Mouse (Mus musculus): ENCODE data around the gene Irs1. TPM values are rescaled to one million over a fixed set of nuclear protein-coding genes. Genes with fewer than 3 reads are reported as not detected.
A peak's percentile ranks its signal among the peaks of the same experiment; 100 is the strongest.

Irs1 gene
- total RNA-seq (2014; rRNA removed; ENCODE audit: low replicate concordance): 40.0 and 66.6 TPM in 2 replicates
- polyA plus RNA-seq (2015; fragmentation: Nextera tagmentation; extraction: Ambion mirVana): 4.4 and 4.7 TPM in 2 replicates

DNA sequence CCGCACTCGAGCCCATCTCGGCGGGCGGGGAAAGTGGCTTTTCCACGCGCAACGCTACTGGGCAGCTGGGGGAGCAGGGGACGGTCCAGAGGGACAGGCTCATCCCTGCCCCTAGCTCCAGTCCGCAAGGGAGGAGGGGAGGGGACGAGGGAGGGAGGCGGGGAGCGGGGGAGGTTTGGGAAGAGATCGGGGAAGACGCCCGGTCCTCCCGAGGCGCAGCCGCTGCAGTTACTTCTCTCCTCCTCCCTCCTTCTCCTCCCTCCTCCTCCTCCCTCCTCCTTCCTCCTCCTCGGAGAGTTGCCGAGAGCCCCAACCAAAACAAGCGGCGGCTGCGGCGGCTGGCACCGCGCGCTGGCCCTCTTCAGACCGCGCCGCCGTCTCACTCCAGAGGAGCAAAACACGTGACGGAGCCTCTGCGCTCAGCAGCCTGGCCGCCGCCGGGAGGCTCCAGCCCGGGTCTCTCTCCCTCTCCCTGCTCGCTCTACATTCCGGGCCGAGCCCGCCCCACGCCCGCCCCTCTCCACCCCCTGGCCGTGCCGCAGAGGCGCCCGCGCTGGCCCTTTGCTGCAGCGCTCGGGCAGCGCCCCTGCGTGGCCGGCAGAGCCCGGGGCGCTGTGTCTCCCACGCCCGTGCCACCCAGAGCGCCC is at the start of gene Irs1:
Gene Irs1, minus strand, starts transcription at position 266 of the 647 bp plus-strand sequence.
- H3K27ac ChIP-seq (ENCODE audit: low read depth): peak within 1 kb of the TSS; percentile 95
- peak within 1 kb of the TSS; percentile 90 for H3K4me2 ChIP-seq (ENCODE audit: low read depth, low read length)
- under 1% methylated on average over 43 of the region's 60 CpGs for WGBS
- no peaks in the 10 kb centered on the region for H3K36me3 ChIP-seq (replicated peaks; ENCODE audit: control insufficient read depth, insufficient read depth, low read length)
- peak within 1 kb of the TSS; percentile 78 for H3K4me3 ChIP-seq (ENCODE audit: low read depth, low read length)
- peak within 1 kb of the TSS; percentile 80 for H3K9ac ChIP-seq (replicated peaks; ENCODE audit: low read depth, low read length)
- peaks cover 19% of the 10 kb centered on the region; the same call in 1 of the 2 replicates for H3K4me1 ChIP-seq (ENCODE audit: control insufficient read depth, insufficient read depth)
- ATAC-seq (ENCODE audit: insufficient read depth, low read depth) (peak; percentile 90), DNase-seq (ENCODE audit: low spot score) (peak; percentile 90)
- TF ChIP-seq CTCF (IDR thresholded peaks at IDR 0.05; ENCODE audit: low read depth) (peak; percentile 56), EP300 (IDR thresholded peaks at IDR 0.05; ENCODE audit: low read depth) (peak; percentile 44; the same call in 1 of the 2 replicates)
- H3K27me3 ChIP-seq (ENCODE audit: control insufficient read depth, insufficient read depth, low read length): peaks cover 9% of the 10 kb centered on the region
- H3K9me3 ChIP-seq (replicated peaks; ENCODE audit: control insufficient read depth, low read length): no peaks in the 10 kb centered on the region

GRCm38 (mm10) chr1:82334506-82334905 is 43.3 kb upstream of the Irs1 start:
- TF ChIP-seq CTCF (IDR thresholded peaks at IDR 0.05; ENCODE audit: low read depth) (no peak), EP300 (IDR thresholded peaks at IDR 0.05; ENCODE audit: low read depth) (no peak)

GRCm38 (mm10) chr1:82329954-82330247 is 38.7 kb upstream of the Irs1 start:
- no peak for ATAC-seq (ENCODE audit: insufficient read depth, low read depth)
- H3K27me3 ChIP-seq (ENCODE audit: control insufficient read depth, insufficient read depth, low read length): no peaks in the 10 kb centered on the region
- no peaks in the 10 kb centered on the region for H3K4me1 ChIP-seq (ENCODE audit: control insufficient read depth, insufficient read depth)
- no peaks in the 10 kb centered on the region; the same call in 1 of the 2 replicates for H3K9me3 ChIP-seq (replicated peaks; ENCODE audit: control insufficient read depth, low read length)
- no peak overlapping the region for H3K9ac ChIP-seq (replicated peaks; ENCODE audit: low read depth, low read length)
- no peaks in the 10 kb centered on the region for H3K36me3 ChIP-seq (replicated peaks; ENCODE audit: control insufficient read depth, insufficient read depth, low read length)
- DNase-seq (ENCODE audit: low spot score): no peak
- H3K27ac ChIP-seq (ENCODE audit: low read depth): no peak overlapping the region
- TF ChIP-seq CTCF (IDR thresholded peaks at IDR 0.05; ENCODE audit: low read depth) (no peak), EP300 (IDR thresholded peaks at IDR 0.05; ENCODE audit: low read depth) (no peak)
- H3K4me3 ChIP-seq (ENCODE audit: low read depth, low read length): no peak overlapping the region
- no peak overlapping the region for H3K4me2 ChIP-seq (ENCODE audit: low read depth, low read length)

More at GRCm38 (mm10) chr1:82334506-82334905, 43.3 kb upstream of the Irs1 start:
- Histone ChIP-seq H3K9ac (replicated peaks; ENCODE audit: low read depth, low read length) (no peak overlapping the region), H3K4me2 (ENCODE audit: low read depth, low read length) (no peak overlapping the region), H3K27me3 (ENCODE audit: control insufficient read depth, insufficient read depth, low read length) (no peaks in the 10 kb centered on the region), H3K9me3 (replicated peaks; ENCODE audit: control insufficient read depth, low read length) (no peaks in the 10 kb centered on the region), H3K36me3 (replicated peaks; ENCODE audit: control insufficient read depth, insufficient read depth, low read length) (no peaks in the 10 kb centered on the region), H3K27ac (ENCODE audit: low read depth) (no peak overlapping the region), H3K4me1 (ENCODE audit: control insufficient read depth, insufficient read depth) (no peaks in the 10 kb centered on the region), H3K4me3 (ENCODE audit: low read depth, low read length) (no peak overlapping the region)
- no peak for ATAC-seq (ENCODE audit: insufficient read depth, low read depth)
- no peak for DNase-seq (ENCODE audit: low spot score)
- 76% methylated on average over 3 of the region's 3 CpGs for WGBS

- WGBS: 72% methylated on average over 4 of the region's 4 CpGs
Measured at GRCm38 (mm10) chr1:82329237-82329953, 38.2 kb upstream of the Irs1 start.

DNA sequence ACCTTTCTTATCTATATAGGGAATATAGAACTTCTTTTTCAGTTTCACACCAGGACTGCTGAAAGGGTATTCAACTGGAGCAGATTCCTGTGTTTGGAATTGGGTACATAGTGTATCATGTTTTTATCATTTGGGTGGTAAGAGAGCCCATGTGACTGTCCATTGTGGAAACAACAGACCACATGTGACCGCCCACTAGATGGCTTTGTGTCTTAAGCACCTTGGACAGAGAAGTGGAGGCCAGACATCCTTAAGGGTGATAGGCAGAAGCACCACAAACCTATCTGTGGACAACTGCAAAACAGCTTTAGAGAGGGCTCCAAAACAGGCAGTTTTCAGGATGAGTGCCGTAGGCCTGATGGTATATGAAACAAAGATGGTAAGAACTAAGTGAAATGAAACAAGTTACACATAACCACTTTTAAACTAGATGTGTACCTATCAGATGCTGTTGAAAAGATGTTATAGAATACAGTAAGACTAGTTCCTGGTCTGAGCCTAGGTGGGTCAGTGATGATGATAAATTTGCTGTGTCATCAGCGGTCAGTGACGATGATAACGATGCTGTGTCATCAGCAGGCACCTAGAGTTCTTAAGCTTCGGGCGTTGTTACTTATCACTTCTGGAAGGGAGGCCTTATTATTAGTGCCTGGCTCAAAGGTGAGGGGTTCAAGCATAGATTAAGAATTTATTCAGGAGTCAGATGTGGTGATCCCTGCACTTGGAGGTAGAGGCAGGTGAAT is 37.0 kb upstream of the Irs1 start:
- Histone ChIP-seq H3K36me3 (replicated peaks; ENCODE audit: control insufficient read depth, insufficient read depth, low read length) (no peaks in the 10 kb centered on the region), H3K27ac (ENCODE audit: low read depth) (no peak overlapping the region), H3K4me1 (ENCODE audit: control insufficient read depth, insufficient read depth) (peaks cover 7% of the 10 kb centered on the region; the same call in 1 of the 2 replicates), H3K9me3 (replicated peaks; ENCODE audit: control insufficient read depth, low read length) (no peaks in the 10 kb centered on the region; the same call in 1 of the 2 replicates), H3K27me3 (ENCODE audit: control insufficient read depth, insufficient read depth, low read length) (no peaks in the 10 kb centered on the region), H3K9ac (replicated peaks; ENCODE audit: low read depth, low read length) (no peak overlapping the region), H3K4me3 (ENCODE audit: low read depth, low read length) (no peak overlapping the region), H3K4me2 (ENCODE audit: low read depth, low read length) (no peak overlapping the region)
- no peak for ATAC-seq (ENCODE audit: insufficient read depth, low read depth)
- WGBS: 84% methylated on average over 7 of the region's 7 CpGs
- TF ChIP-seq CTCF (IDR thresholded peaks at IDR 0.05; ENCODE audit: low read depth) (no peak), EP300 (IDR thresholded peaks at IDR 0.05; ENCODE audit: low read depth) (no peak)
- DNase-seq (ENCODE audit: low spot score): no peak

More at GRCm38 (mm10) chr1:82329237-82329953, 38.2 kb upstream of the Irs1 start:
- Histone ChIP-seq H3K4me2 (ENCODE audit: low read depth, low read length) (no peak overlapping the region), H3K4me1 (ENCODE audit: control insufficient read depth, insufficient read depth) (peaks cover under 1% of the 10 kb centered on the region; the same call in 1 of the 2 replicates), H3K27me3 (ENCODE audit: control insufficient read depth, insufficient read depth, low read length) (no peaks in the 10 kb centered on the region), H3K36me3 (replicated peaks; ENCODE audit: control insufficient read depth, insufficient read depth, low read length) (no peaks in the 10 kb centered on the region), H3K4me3 (ENCODE audit: low read depth, low read length) (no peak overlapping the region), H3K27ac (ENCODE audit: low read depth) (no peak overlapping the region), H3K9me3 (replicated peaks; ENCODE audit: control insufficient read depth, low read length) (no peaks in the 10 kb centered on the region; the same call in 1 of the 2 replicates), H3K9ac (replicated peaks; ENCODE audit: low read depth, low read length) (no peak overlapping the region)
- no peak for TF ChIP-seq CTCF (IDR thresholded peaks at IDR 0.05; ENCODE audit: low read depth)
- no peak for TF ChIP-seq EP300 (IDR thresholded peaks at IDR 0.05; ENCODE audit: low read depth)
- no peak for DNase-seq (ENCODE audit: low spot score)
- ATAC-seq (ENCODE audit: insufficient read depth, low read depth): no peak
